Mouse (Mus musculus): ENCODE measurements at regions not wholly inside any gene's neighbourhood (a gene's known extent, or its start where the extent isn't known, plus 50 kb on each side); places are given as distances from the start of the nearest gene placed in this dataset.

- peak; percentile 31 to 47 for DNase-seq
These were observed 55.8 kb upstream of the Pak3 start for GRCm38 (mm10) chrX:143462632-143463031.

GRCm38 (mm10) chrX:143448636-143449346, 54.7 kb upstream of the Chrdl1 start:
- DNase-seq = peak; percentile 39 to 57

GRCm38 (mm10) chrX:143444581-143444980, 50.5 kb upstream of the Chrdl1 start:
- peak; percentile 62 to 72 for DNase-seq

All from cerebellum, postnatal 10 days (tissue).